Mouse (Mus musculus) frontal cortex, adult 2 months (tissue): ENCODE measurements at regions not wholly inside any gene's neighbourhood (a gene's known extent, or its start where the extent isn't known, plus 50 kb on each side); places are given as distances from the start of the nearest gene placed in this dataset.

Source experiments
- DNase-seq, 2 experiments: peaks; one replicate each; pipeline ENCODE4 v3.0.0; 2022; ENCODE audit warnings: low spot score in 1 of 2; ENCODE audit errors: extremely low spot score in 1 of 2

GRCm38 (mm10) chr2:179070346-179070745 lies 371.9 kb upstream of the Cdh4 start:
- peak in 1 of 2 experiments; percentile 63 for DNase-seq

DNA sequence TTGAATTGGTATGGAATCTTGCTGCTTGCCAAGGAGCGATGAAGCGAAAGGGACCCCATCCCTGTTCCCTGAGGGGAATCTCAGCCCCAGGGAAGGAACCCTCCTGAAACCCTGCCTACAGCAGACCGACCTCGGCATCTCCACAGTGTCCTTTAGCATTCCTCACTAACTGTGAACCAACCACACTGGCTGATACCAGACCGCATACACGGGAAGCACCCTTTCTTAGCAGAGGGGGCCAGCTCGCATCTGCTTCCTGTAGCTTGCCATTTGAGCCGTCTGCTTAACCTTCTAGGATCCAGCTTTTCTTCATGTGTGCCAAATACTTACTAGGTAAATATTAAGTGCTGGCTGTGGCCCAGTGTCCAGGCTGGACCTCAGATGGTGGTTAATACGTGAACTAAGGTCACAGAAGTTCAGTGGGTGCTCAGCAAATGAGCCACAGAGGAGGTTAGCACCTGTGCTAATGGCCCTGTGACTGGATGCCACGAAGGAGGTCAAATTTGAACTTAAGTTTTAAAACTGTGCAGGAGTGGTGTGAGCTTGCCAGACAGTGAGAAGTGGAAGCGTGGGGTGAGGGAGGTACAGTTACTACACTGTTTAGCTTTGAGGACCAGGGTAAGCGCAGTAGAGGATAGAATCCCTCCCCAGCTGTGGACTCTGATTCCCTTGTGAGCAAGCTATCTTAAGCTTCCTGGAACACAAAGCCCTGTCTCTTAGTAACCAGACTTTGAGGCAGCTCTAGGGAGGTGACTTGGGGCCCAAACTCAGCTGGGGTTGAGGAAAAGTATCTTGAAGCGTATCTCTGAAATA lies 361.6 kb upstream of the Cdh4 start:
- no peak for DNase-seq

GRCm38 (mm10) chr2:179086915-179087314 lies 355.3 kb upstream of the Cdh4 start:
- DNase-seq: no peak

DNA sequence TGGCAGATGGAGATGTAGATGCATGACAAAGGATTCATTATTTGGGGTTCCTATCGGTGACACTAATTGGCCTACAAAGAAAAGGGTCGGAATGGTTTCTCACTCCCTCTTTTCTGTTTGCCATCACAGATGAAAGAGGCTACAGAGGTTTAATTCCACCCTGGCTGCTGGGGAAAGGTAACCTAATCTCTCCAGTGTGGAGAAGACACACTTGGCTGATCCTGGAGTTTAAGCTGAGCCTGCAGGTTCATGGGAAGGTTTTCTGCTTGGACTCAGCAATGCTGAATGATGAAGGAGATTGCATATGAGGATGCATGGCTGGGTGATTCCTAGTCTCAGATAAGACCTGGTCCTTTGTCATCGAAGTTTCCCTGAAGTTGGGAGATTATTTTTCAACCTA lies 350.8 kb upstream of the Cdh4 start:
- no peak for DNase-seq

DNA sequence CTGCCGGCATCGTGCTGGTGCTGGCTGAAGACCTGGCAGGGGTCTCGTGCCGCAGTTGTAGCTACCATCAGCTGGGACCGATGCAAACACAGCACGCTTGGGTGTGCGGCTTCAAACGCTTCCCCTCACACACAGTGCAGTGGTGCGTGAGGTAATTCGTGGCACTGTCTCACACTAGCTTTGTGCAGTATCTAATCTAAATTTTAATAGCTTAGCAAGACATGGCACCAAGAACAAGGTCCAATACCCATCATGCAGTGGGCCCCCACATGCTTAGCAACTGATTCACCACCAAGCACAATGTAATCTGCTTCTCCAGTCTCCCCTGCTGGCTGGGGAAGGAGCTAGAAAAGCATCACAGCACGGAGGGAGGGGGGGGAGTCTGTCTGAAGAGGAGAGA lies 348.2 kb upstream of the Cdh4 start:
- no peak for DNase-seq

- no peak for DNase-seq
Measured at GRCm38 (mm10) chr2:179095981-179096380, 346.2 kb upstream of the Cdh4 start.

DNA sequence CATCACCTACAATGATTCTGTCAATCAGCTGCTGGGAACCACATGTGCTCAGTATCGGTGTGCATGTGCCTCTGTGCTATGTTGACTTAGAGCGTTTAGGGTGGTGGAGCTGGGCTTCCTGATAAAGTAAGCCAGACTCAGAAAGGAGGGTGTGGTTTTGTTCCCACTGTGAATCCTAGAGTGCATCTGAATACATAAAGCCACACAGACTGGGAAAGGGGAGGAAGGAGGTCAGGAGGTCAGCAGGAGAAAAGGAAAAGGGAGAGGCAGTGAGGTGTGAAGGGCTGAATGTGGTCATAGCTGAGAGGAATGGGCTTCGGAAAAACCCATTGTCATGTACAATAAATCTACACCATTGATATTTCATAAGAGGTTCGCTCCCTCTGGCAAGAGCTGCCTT lies 345.4 kb upstream of the Cdh4 start:
- no peak for DNase-seq

DNA sequence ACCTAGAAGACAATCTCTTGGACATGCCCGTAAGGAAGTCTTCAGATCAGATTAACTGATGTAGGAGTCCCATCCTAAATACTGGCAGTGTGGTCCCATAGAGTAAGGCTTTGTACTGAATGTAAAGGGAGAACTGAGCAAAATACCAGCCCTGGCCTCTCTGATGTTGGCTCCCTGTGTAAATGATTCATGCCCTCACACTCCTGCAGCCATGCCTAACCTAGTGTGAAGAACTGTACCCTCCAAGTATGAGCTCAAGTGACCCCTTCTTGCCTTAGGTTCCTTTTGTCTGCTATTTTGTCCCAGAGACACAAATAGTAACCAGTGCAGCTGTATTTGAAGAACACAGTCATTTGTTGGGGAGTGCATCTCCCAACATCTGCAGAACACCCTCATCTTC lies 342.4 kb upstream of the Cdh4 start:
- no peak for DNase-seq

DNA sequence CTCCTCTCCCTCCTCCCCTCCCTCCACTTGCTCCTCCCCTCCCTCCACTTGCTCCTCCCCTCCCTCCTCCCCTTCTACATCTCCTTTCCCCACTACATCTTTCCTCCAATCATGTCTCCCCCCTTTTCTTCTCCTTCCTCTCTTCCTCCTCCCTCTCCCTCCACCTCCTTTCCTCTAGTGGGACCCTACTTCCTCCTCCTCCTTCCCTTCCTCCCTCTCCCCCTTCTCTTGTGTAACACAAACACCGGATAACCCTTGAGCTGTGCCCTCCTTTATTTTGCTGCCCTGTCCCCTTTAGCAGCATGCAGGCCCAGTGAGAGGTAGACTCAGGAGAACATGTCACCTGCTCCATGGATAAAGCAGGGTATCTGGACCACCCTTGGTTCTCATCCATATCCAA lies 339.1 kb upstream of the Cdh4 start:
- no peak for DNase-seq

GRCm38 (mm10) chr2:179112951-179113350 lies 329.3 kb upstream of the Cdh4 start:
- no peak for DNase-seq

DNA sequence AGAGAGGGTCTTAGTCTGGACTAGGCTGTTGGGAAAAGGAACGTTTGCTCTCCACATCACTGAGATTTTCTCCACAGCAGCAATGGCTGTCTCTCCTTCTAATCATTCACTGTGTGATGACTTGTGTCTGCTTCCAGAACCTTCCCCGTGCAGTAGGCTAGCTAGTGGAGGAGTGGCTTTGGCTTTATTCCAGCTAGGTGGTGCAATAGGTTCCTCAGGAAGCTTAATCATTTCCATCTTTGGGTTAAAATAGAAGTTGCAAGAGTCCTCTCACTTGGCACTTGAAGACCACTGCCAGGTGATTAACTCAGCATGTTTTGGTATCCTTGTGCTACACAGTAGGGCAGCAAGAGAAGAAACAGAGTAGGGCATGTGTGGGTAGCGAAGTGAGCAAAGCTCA lies 314.2 kb upstream of the Cdh4 start:
- no peak for DNase-seq

GRCm38 (mm10) chr2:179128432-179128831 lies 313.8 kb upstream of the Cdh4 start:
- DNase-seq: no peak

DNA sequence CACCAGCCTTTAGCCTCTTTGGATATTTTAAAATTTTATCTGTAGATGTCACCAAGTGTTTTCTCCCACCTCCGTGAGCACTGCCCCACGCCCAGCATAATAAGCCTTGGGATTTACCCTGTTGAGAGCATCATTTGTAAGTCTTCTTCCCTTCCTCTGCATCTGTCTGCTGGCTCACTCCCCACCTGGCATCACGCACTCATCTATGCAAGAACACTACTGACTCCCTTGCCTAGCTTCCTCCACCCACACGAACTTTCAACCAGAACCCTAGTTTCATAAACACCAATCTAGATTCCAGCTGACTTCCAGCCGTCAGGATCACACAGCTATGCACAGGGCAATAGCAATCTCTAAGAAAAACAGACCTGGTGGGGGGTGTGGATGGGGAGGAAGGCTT lies 311.2 kb upstream of the Cdh4 start:
- peak in 1 of 2 experiments; percentile 36 for DNase-seq

DNA sequence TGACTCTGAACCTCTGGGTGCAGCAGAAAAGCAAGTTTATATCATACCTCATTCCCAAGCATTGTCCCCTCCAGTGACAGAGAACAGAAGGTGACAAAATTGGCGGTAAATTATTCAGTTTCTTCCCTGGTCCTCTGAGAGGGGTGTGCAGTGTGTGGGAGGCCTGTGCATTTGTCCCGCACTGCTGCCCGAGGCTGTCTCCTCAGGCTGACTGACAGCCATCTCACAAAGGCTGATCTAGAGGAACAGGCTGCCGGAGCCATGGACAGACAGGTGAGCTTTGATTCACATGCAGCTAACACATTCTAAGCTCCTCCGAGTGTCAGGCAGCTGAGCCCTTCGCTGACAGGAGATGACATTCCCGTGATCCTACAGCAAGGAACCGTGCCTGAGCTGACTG lies 299.9 kb upstream of the Cdh4 start:
- DNase-seq: no peak

GRCm38 (mm10) chr2:179145726-179146125 lies 296.5 kb upstream of the Cdh4 start:
- no peak for DNase-seq

DNA sequence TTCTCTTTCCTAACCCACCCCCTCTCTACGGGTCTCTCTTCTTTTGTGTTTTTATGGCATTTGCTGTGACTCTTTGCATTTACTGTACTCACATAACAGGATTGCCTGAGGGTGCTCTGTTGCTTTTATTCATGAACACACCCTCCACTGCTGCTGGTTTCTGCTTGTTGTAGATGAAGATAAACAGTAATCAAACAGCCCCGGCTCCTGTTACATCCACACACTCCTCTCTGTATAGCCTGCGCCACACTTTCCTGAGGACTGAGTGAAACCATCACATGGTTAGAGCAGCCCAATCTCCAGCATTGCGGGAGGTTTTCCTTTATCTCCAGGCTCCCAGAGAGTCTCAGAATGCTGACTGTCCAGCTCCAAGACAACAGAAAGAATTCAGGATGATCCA lies 296.0 kb upstream of the Cdh4 start:
- DNase-seq: no peak

DNA sequence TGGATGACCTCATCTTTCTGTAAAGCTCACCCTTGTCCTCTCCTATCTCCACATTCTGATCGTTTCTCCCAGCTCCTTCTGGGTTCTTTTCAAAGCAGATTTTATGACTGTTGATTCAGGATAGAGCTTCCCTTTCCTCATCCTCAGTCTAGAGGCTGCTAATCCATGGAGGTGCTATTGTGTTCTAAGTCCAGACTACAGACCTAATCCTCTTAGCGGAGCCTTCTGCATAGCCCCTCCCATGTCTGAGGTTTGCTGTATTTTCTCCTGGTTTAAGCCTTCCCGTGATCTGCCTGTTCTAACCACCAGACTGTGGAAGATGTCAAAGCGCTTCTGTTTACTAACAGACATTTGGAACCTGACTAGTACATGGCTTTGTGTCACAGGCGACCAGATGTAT lies 294.0 kb upstream of the Cdh4 start:
- no peak for DNase-seq

DNA sequence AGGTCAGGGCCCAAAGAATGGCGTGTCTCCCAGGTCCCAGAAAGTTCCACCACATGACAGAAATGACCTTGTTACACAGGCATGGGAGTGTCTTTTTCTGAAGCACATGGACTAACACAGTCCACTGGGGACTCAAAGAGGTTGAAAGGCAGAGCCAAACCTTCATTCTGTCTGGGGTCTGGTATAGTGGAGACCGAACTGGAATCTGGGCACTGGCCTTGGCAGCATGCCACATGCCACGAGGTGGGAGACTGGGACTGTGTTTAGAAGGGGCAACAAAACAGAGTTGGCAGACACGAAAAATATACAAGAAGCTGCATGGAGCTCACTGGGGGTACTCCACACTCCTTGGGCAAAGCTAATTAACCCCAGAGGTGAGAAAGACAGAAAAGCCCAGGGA lies 293.6 kb upstream of the Cdh4 start:
- no peak for DNase-seq

- DNase-seq: no peak
Measured at GRCm38 (mm10) chr2:179158881-179159280, 283.4 kb upstream of the Cdh4 start.

GRCm38 (mm10) chr2:179163116-179163515 lies 279.1 kb upstream of the Cdh4 start:
- no peak for DNase-seq

GRCm38 (mm10) chr2:179170157-179170556 lies 272.1 kb upstream of the Cdh4 start:
- no peak for DNase-seq

- DNase-seq: no peak
Measured at GRCm38 (mm10) chr2:179170608-179171007, 271.6 kb upstream of the Cdh4 start.
